Mouse (Mus musculus): ENCODE results near the gene Ntn1. TPM values are rescaled to one million over a fixed set of nuclear protein-coding genes. Genes with fewer than 3 reads are reported as not detected.

Ntn1 gene
- polyA plus RNA-seq, 1 experiment, result not detected

DNA sequence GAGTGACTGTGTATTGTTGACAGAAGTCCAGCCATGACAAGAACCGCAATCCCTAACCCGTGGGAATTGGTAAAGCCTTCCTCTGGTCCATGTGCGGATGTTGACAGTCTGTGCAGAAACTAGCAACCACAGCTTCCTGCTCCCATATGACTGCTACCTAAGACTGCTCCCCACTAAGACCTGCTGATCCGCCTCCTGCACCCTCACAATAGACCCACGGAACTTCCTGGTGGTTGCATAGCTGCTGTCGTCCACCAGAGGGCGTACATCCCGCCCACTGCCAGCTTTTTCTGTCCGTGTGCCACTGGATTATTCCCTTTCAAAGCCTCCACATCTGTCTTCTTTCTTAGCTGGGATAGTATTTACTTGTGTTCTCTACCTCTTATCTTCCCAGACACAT, 17.2 kb upstream of the Ntn1 start:
- H3K27me3 ChIP-seq (ENCODE audit: control insufficient read depth), result no peaks in the 10 kb centered on the region
- H3K9me3 ChIP-seq (ENCODE audit: control insufficient read depth, low read length), result peaks cover 2% of the 10 kb centered on the region; the same call in 1 of the 2 replicates
- no peak overlapping the region for H3K4me3 ChIP-seq (replicated peaks)
- TF ChIP-seq TAL1 (IDR thresholded peaks at IDR 0.05; ENCODE audit: low read length) (no peak), GATA1 (IDR thresholded peaks at IDR 0.05; ENCODE audit: low read length) (no peak)
- H3K4me1 ChIP-seq (ENCODE audit: control insufficient read depth), result no peaks in the 10 kb centered on the region
- H3K36me3 ChIP-seq (ENCODE audit: control insufficient read depth), result no peaks in the 10 kb centered on the region

DNA sequence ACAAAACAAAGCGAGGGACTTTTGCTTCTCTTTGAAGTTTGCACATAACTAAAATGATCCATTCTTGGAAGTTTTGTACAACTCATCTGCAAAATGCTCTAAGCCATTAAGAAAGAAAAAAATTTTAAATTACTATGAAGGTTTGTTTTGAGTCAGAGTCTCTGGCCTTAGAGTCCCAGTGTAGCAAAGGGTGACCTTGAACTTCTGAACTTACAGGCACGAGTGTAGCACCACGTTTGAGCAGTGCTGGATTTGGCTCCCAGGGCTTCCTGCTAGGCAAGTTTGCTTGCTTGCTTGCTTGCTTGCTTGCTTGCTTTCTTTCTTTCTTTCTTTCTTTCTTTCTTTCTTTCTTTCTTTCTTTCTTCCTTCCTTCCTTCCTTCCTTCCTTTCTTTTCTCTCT, 16.4 kb upstream of the Ntn1 start:
- TF ChIP-seq TAL1 (IDR thresholded peaks at IDR 0.05; ENCODE audit: low read length), result no peak
- no peak for TF ChIP-seq GATA1 (IDR thresholded peaks at IDR 0.05; ENCODE audit: low read length)
- Histone ChIP-seq H3K27me3 (ENCODE audit: control insufficient read depth) (no peaks in the 10 kb centered on the region), H3K36me3 (ENCODE audit: control insufficient read depth) (no peaks in the 10 kb centered on the region)

DNA sequence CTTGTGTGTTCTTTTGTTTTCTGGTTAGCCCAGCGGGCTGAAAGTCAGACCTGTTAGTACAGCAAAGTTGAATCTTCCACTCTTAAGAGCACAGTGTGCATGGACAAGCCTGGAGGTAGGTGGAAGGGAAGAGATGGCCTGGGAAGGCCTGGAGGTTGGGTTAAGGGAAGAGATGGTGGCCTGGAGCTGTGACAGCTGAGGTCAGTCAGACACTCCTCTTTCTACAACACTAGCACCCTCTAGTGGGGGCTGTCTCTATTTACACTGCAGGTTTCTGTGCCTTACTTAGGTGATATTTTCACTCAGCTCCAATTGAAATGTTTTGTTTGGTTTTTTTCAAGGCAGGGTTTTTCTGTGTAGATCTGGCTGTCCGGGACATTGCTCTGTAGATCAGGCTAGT, 7.5 kb upstream of the Ntn1 start:
- TF ChIP-seq GATA1 (IDR thresholded peaks at IDR 0.05; ENCODE audit: low read length) (no peak), TAL1 (IDR thresholded peaks at IDR 0.05; ENCODE audit: low read length) (no peak)
- Histone ChIP-seq H3K9me3 (ENCODE audit: control insufficient read depth, low read length) (no peaks in the 10 kb centered on the region), H3K36me3 (ENCODE audit: control insufficient read depth) (no peaks in the 10 kb centered on the region), H3K4me1 (ENCODE audit: control insufficient read depth) (no peaks in the 10 kb centered on the region), H3K4me3 (replicated peaks) (no peak overlapping the region), H3K27me3 (ENCODE audit: control insufficient read depth) (peaks cover 2% of the 10 kb centered on the region; the same call in 1 of the 2 replicates)

More for the DNA sequence above, 16.4 kb upstream of the Ntn1 start:
- Histone ChIP-seq H3K9me3 (ENCODE audit: control insufficient read depth, low read length) (peaks cover 2% of the 10 kb centered on the region; the same call in 1 of the 2 replicates), H3K4me3 (replicated peaks) (no peak overlapping the region), H3K4me1 (ENCODE audit: control insufficient read depth) (no peaks in the 10 kb centered on the region)

DNA sequence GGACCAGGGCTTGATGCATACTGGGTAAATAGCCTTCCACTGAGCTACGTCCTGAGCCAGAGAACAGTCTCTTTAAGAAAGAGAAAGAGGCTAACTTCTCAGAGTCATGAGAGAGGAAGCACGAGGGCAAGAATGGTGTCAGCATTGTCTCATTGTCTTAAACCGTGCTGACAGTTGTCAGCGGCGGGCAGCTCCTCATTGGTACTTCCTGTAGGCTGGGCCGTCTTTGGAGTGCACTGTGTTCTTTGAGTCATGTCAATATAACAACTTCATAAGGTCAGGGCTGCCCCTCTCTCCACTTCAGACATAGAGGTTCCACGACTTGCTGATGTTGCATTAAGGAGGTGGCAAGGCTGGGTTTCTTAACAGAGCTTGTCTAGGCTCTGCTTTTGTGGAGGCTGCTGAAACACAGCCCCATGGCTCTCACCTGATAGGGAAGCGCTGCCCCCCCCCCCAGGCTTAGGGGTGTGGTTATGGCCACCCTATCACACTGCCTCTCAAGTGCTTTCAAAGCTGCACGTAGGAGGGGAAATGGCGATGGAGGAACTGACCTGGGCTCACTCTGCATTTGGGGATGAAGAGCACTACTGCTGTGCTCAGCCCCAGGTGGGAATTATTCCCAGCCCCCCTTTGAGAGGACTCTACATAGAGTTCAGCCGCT, 6.8 kb upstream of the Ntn1 start:
- no peak for TF ChIP-seq TAL1 (IDR thresholded peaks at IDR 0.05; ENCODE audit: low read length)
- no peak for TF ChIP-seq GATA1 (IDR thresholded peaks at IDR 0.05; ENCODE audit: low read length)

DNA sequence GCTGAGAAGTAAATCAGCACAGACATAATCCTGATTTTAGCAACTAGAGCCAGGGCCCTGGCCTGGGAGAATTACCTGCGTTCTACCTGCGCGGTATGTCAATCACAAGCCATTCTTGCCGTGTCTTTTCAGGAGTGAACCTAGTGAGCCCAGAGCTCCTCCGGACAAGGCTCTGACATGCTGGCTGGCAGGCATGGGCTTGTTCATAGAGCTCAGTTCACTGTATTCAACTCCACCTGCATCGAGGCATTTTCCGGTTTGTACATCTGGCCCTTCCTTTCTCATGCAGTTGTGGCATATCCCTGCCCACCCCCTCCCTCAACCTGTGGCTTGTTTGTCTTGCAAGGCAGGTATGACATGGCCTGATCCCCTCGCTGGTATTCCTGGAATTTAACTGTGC, 5.0 kb upstream of the Ntn1 start:
- no peak for TF ChIP-seq GATA1 (IDR thresholded peaks at IDR 0.05; ENCODE audit: low read length)
- no peak for TF ChIP-seq TAL1 (IDR thresholded peaks at IDR 0.05; ENCODE audit: low read length)
- Histone ChIP-seq H3K36me3 (ENCODE audit: control insufficient read depth) (no peaks in the 10 kb centered on the region), H3K27me3 (ENCODE audit: control insufficient read depth) (peaks cover 27% of the 10 kb centered on the region), H3K9me3 (ENCODE audit: control insufficient read depth, low read length) (no peaks in the 10 kb centered on the region), H3K4me1 (ENCODE audit: control insufficient read depth) (no peaks in the 10 kb centered on the region), H3K4me3 (replicated peaks) (no peak overlapping the region)

More for the DNA sequence above, 6.8 kb upstream of the Ntn1 start:
- H3K9me3 ChIP-seq (ENCODE audit: control insufficient read depth, low read length), result no peaks in the 10 kb centered on the region
- no peaks in the 10 kb centered on the region for H3K36me3 ChIP-seq (ENCODE audit: control insufficient read depth)
- peaks cover 9% of the 10 kb centered on the region for H3K27me3 ChIP-seq (ENCODE audit: control insufficient read depth)
- H3K4me1 ChIP-seq (ENCODE audit: control insufficient read depth), result no peaks in the 10 kb centered on the region
- H3K4me3 ChIP-seq (replicated peaks), result no peak overlapping the region

DNA sequence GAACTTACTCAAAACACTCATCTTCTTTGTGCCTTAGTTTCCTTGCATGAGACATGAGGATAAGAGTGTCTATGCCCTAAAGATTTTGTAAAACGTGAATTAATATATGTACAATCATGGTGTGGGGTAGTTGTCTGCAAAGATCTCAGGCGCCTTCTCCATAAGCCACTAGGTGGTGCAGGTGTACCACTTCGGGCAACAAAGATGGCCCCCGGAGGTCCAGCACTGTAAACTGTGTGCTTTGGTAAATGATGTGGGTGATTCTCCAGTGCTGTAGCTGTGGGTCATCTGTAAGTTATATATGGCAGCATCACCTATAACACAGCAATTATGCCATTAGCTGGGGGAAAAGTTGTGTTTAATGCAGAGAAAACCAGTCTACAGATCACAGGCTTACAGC, 3.6 kb upstream of the Ntn1 start:
- H3K27me3 ChIP-seq (ENCODE audit: control insufficient read depth), result peaks cover 41% of the 10 kb centered on the region
- no peaks in the 10 kb centered on the region for H3K9me3 ChIP-seq (ENCODE audit: control insufficient read depth, low read length)
- H3K4me3 ChIP-seq (replicated peaks), result no peak overlapping the region
- H3K36me3 ChIP-seq (ENCODE audit: control insufficient read depth), result no peaks in the 10 kb centered on the region
- no peak for TF ChIP-seq TAL1 (IDR thresholded peaks at IDR 0.05; ENCODE audit: low read length)
- TF ChIP-seq GATA1 (IDR thresholded peaks at IDR 0.05; ENCODE audit: low read length), result no peak
- no peaks in the 10 kb centered on the region for H3K4me1 ChIP-seq (ENCODE audit: control insufficient read depth)

DNA sequence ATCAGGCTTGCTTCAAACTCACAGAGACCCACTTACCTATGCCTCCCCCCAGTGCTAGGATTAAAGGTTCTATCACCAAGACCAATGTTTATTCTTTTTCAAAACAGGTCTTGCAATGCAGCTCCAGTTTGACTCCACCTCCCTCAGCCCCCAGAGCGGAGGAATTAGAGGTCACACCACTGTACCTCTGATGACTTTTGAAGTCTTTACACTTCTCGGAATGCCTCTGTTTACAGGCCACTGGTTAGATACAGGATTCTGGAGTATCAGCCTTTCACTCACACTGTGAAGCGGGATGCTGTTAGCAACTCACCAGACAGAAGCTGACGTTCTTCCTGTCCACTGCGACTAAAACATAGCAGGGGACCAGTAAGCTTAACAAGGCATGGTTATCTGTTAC, 805 bp upstream of the Ntn1 start:
- no peaks in the 10 kb centered on the region for H3K9me3 ChIP-seq (ENCODE audit: control insufficient read depth, low read length)
- H3K27me3 ChIP-seq (ENCODE audit: control insufficient read depth), result peaks cover 69% of the 10 kb centered on the region
- H3K4me1 ChIP-seq (ENCODE audit: control insufficient read depth), result no peaks in the 10 kb centered on the region
- TF ChIP-seq GATA1 (IDR thresholded peaks at IDR 0.05; ENCODE audit: low read length) (no peak), TAL1 (IDR thresholded peaks at IDR 0.05; ENCODE audit: low read length) (no peak)
- no peak overlapping the region for H3K4me3 ChIP-seq (replicated peaks)
- H3K36me3 ChIP-seq (ENCODE audit: control insufficient read depth), result no peaks in the 10 kb centered on the region

DNA sequence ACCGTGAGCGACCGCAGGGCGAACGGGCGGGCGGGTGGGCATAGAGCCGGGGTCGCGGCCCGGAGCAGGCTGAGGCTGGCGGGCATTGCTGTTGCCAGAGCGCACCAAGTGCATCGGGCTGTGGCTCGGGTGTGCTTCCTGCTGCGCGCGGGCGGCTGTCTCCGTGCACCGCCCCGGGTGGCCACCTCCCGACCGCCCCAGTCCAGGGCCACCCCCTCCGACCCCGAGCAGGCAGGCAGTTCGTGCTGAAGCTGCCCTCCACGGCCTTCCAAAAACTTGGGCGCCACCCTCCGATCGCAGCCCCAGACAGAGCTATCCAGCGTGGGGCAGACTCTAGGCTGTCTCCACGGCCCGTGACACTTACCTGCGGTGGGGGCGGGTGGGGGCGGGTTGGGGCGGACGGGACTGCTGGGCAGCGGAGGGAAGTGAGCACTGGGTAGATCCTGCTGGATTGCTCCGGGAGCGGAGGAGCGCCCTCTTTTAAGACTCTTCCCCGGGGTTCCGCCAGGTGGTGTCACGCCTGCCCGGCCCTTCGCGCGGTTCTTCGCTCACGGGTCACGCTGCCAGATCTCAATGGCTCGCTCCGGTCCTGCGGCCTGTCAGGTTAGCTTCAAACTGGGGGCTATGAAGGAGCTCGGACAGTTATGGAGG, 477 bp downstream of the Ntn1 start:
- no peak overlapping the region for H3K4me3 ChIP-seq (replicated peaks)
- TF ChIP-seq GATA1 (IDR thresholded peaks at IDR 0.05; ENCODE audit: low read length) (no peak), TAL1 (IDR thresholded peaks at IDR 0.05; ENCODE audit: low read length) (no peak)
- H3K27me3 ChIP-seq (ENCODE audit: control insufficient read depth), result peaks cover 82% of the 10 kb centered on the region
- H3K4me1 ChIP-seq (ENCODE audit: control insufficient read depth), result no peaks in the 10 kb centered on the region
- H3K36me3 ChIP-seq (ENCODE audit: control insufficient read depth), result no peaks in the 10 kb centered on the region
- H3K9me3 ChIP-seq (ENCODE audit: control insufficient read depth, low read length), result no peaks in the 10 kb centered on the region

DNA sequence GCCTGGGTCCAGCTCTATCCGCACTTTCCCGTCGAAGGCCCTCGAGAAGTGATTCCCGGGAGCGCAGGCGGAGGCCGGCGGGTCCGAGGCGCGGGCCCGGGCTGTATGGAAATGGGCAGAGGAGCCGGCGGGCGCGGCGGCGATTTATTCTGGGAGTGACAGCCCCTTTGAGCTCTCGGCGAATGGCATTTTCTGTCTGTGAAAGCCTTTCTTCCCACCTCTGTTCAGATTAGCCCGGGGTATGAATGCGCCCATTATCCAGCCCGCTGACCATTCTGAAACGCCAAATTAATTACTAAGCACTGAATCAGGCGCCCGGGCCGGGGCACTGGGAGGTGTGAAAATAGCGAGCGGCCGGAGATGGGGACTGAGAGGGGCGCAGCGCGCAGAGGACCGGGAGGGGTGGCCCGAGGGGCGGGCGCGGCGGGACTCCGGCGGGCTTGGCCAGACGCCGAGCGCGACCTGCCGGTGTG, 1.0 kb downstream of the Ntn1 start:
- H3K4me1 ChIP-seq (ENCODE audit: control insufficient read depth), result no peaks in the 10 kb centered on the region
- TF ChIP-seq GATA1 (IDR thresholded peaks at IDR 0.05; ENCODE audit: low read length), result no peak
- TF ChIP-seq TAL1 (IDR thresholded peaks at IDR 0.05; ENCODE audit: low read length), result no peak
- no peaks in the 10 kb centered on the region for H3K36me3 ChIP-seq (ENCODE audit: control insufficient read depth)
- no peaks in the 10 kb centered on the region for H3K9me3 ChIP-seq (ENCODE audit: control insufficient read depth, low read length)
- H3K4me3 ChIP-seq (replicated peaks), result no peak overlapping the region
- H3K27me3 ChIP-seq (ENCODE audit: control insufficient read depth), result peaks cover 87% of the 10 kb centered on the region
